Comparison of ENCODE assay signal across 8 mouse cellular contexts in the genomic region with DNA sequence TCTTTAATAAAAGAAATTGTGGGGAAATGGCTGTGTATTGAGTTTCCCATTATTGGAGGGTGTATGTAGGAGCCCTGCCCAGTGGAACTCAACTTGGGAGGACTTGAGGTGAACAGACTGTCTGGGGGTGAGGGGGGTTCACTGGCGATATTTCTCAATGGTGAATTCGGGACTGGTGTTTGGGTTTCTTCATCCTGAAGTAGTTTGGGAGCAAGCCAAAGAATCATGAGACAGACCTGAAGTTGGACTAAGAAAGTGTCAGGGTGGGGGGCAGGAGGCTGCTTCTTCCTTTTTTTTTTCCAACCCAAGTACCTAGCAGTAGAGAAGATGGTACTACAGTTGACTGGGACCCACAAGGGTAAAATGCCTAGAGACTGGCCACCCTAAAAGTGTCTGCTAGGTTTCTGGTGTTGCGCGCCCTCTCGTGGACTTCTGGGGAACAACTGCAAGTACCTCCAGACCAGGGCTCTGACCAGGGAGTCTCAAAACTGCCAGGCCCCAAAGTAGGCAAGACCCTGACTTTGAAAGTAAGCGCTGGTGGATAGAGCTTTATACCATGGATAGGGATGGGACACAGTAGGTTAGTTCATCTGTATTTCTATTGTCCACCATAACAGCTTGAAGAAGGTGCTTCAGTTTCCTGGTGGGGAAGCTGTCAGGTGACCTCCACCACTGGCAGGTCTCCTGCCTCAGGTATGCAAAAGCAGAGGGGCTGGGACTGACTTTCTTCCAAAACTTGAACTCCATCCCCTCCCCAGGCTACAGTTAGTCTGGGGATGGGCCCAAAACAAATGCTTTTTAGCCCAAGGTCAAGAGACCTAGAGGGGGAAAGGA. TPM values are rescaled to one million over a fixed set of nuclear protein-coding genes. Genes with fewer than 3 reads are reported as not detected.
DNase-seq lines count a peak whose midpoint lies in the region; ATAC-seq lines count a peak whose summit lies in the region.

No protein-coding gene starts in this region.

- no peaks in the 10 kb centered on the region for H3K36me3 ChIP-seq in hindbrain, embryonic 11.5 days (ENCODE audit: control insufficient read depth, insufficient read depth, low read length)
- H3K36me3 ChIP-seq in hindbrain, embryonic 16.5 days (ENCODE audit: control insufficient read depth, insufficient read depth, low read length): no peaks in the 10 kb centered on the region

- WGBS in hindbrain, embryonic 11.5 days: 42% methylated on average over 6 of the region's 6 CpGs
- 29% methylated on average over 6 of the region's 6 CpGs for WGBS in hindbrain, embryonic 16.5 days

- no peak overlapping the region for H3K4me3 ChIP-seq in hindbrain, embryonic 11.5 days (ENCODE audit: low read depth, low read length)
- no peak overlapping the region for H3K4me3 ChIP-seq in hindbrain, embryonic 16.5 days (ENCODE audit: low read length)

- ATAC-seq in hindbrain, embryonic 11.5 days (ENCODE audit: low FRiP score): peak; percentile 12; the same call in 1 of the 2 replicates
- ATAC-seq in hindbrain, embryonic 16.5 days: no peak
- ATAC-seq in granulocyte monocyte progenitor cell, adult 5-6 weeks (replicated peaks; ENCODE audit: poor library complexity, severe bottlenecking): peak; percentile 52

- no peaks in the 10 kb centered on the region for H3K9me3 ChIP-seq in hindbrain, embryonic 11.5 days (ENCODE audit: control insufficient read depth, low read length)
- no peaks in the 10 kb centered on the region for H3K9me3 ChIP-seq in hindbrain, embryonic 16.5 days (ENCODE audit: control insufficient read depth, low read length)

- H3K27me3 ChIP-seq in hindbrain, embryonic 11.5 days (ENCODE audit: control insufficient read depth, insufficient read depth, low read length): no peaks in the 10 kb centered on the region
- no peaks in the 10 kb centered on the region for H3K27me3 ChIP-seq in hindbrain, embryonic 16.5 days (replicated peaks; ENCODE audit: control insufficient read depth, insufficient read depth, low read length)

- no peak overlapping the region for H3K4me2 ChIP-seq in hindbrain, embryonic 11.5 days (replicated peaks; ENCODE audit: low read depth, low read length)
- H3K4me2 ChIP-seq in hindbrain, embryonic 16.5 days (ENCODE audit: low read length): no peak overlapping the region

- H3K27ac ChIP-seq in hindbrain, embryonic 11.5 days (ENCODE audit: low read depth, low read length): no peak overlapping the region
- no peak overlapping the region for H3K27ac ChIP-seq in hindbrain, embryonic 16.5 days (ENCODE audit: low read depth, low read length)

- H3K9ac ChIP-seq in hindbrain, embryonic 11.5 days (ENCODE audit: low read depth, low read length): no peak overlapping the region
- no peak overlapping the region for H3K9ac ChIP-seq in hindbrain, embryonic 16.5 days (ENCODE audit: low read depth, low read length)

- no peaks in the 10 kb centered on the region for H3K4me1 ChIP-seq in hindbrain, embryonic 11.5 days (replicated peaks; ENCODE audit: control insufficient read depth, insufficient read depth, low read length)
- peaks cover 8% of the 10 kb centered on the region for H3K4me1 ChIP-seq in hindbrain, embryonic 16.5 days (ENCODE audit: control insufficient read depth, insufficient read depth, low read depth, low read length)

- DNase-seq in hindbrain, embryonic 11.5 days (ENCODE audit: low spot score): peak; percentile 84
- peak; percentile 93 for DNase-seq in ZHBTc4 (ENCODE audit: low read depth, low spot score)
- peak; percentile 43 to 68 for DNase-seq in cerebellum, postnatal 4 days (ENCODE audit: low spot score in 2 of 2)
- DNase-seq in layer of hippocampus, adult 11-12 months (ENCODE audit: low spot score): peak; percentile 75
- peak; percentile 79 for DNase-seq in lung, postnatal 25 days (ENCODE audit: low spot score)
- DNase-seq in spleen, postnatal 14 days (ENCODE audit: low spot score in 2 of 2): peak; percentile 52 to 68

RNA-seq across cellular contexts. Expression of gene Ldhd, which starts 4.3 kb away (rescaled TPM):
- 0.08 and 0.25 TPM in 2 replicates for polyA plus RNA-seq in hindbrain, embryonic 11.5 days (2014; fragmentation: Nextera tagmentation; extraction: Ambion mirVana)
- polyA plus RNA-seq in hindbrain, embryonic 16.5 days (2015; fragmentation: Nextera tagmentation; extraction: Ambion mirVana): 1.3 and 1.5 TPM in 2 replicates
- total RNA-seq in granulocyte monocyte progenitor cell, adult 5-6 weeks (2014; fragmentation: Nextera tagmentation): not detected in 2 replicates
- not detected in 2 replicates for total RNA-seq in granulocyte monocyte progenitor cell, adult 5-6 weeks (2017)

RNA-seq across cellular contexts. Expression of gene Zfp1, which starts 17.3 kb away (rescaled TPM):
- polyA plus RNA-seq in hindbrain, embryonic 11.5 days (2014; fragmentation: Nextera tagmentation; extraction: Ambion mirVana): 24.5 and 25.1 TPM in 2 replicates
- polyA plus RNA-seq in hindbrain, embryonic 16.5 days (2015; fragmentation: Nextera tagmentation; extraction: Ambion mirVana): 25.1 and 25.5 TPM in 2 replicates
- 14.9 and 23.6 TPM in 2 replicates for total RNA-seq in granulocyte monocyte progenitor cell, adult 5-6 weeks (2014; fragmentation: Nextera tagmentation)
- total RNA-seq in granulocyte monocyte progenitor cell, adult 5-6 weeks (2017): 10.9 and 11.2 TPM in 2 replicates
